Mouse (Mus musculus) kidney, adult 2 months (tissue): ENCODE results near the gene Akap6.

Experiments
- CTCF ChIP-seq: fragments of 200-500 bp; conservative IDR thresholded peaks from 2 replicates; pipeline ENCODE4 v1.5.1; 2011; ENCODE audit warnings: low read depth, mild to moderate bottlenecking, control low read depth, low read length, moderate library complexity, mixed read lengths; ENCODE audit not compliant: insufficient read depth, insufficient read length
- POLR2A ChIP-seq: fragments of 200-500 bp; IDR thresholded peaks from one replicate; pipeline ENCODE4 v1.6.1; 2011; ENCODE audit warnings: low read depth, low read length, control low read depth

GRCm38 (mm10) chr12:52700697-52701191 is 1.6 kb downstream of the Akap6 start:
- TF ChIP-seq CTCF (no peak), POLR2A (no peak)
